Mouse (Mus musculus) kidney, postnatal 4 days (tissue): ENCODE results near the gene Cecr2.
"Not testable (repeated sequence)": the region's sequence is repeated elsewhere in the genome, so short reads cannot be mapped to it uniquely, and the experiment has no call there.

ENCODE experiments used
- DNase-seq, 2 experiments: peaks; one replicate each; pipeline ENCODE4 v3.0.0; 2021; ENCODE audit warnings: mixed read lengths in 2 of 2

Gene Cecr2

DNA sequence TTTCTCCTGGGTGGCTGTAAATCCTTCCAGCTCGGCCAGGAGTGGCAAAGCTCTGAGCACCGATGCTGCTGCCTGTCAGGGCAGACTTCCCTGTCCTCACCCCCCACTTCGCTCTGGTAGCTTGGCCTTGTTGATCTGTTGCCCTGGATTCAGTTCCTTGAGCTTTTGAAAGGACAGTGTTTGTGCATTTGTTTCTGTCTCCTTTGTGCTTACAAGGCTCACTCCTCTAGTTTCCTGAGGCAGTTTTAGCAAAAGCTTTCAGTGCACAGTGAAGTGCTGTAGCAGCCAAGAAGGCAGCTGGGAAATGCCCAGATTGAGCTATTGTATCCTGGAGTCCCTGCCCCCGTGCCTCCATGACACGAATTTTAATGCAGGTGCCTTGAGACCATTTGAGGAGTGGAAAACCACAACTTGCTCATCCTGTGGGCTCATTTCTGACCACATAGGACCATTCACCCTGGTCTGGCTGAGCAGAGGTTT is 107.0 kb downstream of the Cecr2 start, which contains the start of gene Slc25a18:
Slc25a18 (plus strand) TSS at position 430 of the 480 bp plus-strand sequence.
- DNase-seq, result no peak

GRCm38 (mm10) chr6:120773763-120774162 is 107.6 kb downstream of the Cecr2 start:
- no peak for DNase-seq

DNA sequence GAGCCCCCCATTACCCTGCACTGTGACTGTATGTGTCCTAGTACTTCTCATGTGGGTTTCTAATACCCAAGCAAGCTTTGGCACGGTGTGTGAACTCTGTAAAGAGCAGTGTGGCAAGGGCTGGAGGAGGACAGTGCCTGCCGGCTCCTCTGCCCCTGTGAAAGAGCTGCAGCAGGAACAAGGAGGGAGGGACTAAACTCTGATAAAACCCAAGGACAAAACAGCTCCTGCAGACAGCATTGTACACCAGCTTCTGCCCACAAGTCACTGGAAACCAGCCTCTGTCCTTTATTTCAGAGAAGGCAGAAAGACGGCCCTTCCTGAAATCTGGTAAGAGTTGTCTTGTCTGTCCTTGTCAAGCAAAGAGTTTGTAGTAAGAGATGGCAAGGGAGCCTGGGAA is 110.1 kb downstream of the Cecr2 start:
- DNase-seq, result no peak

DNA sequence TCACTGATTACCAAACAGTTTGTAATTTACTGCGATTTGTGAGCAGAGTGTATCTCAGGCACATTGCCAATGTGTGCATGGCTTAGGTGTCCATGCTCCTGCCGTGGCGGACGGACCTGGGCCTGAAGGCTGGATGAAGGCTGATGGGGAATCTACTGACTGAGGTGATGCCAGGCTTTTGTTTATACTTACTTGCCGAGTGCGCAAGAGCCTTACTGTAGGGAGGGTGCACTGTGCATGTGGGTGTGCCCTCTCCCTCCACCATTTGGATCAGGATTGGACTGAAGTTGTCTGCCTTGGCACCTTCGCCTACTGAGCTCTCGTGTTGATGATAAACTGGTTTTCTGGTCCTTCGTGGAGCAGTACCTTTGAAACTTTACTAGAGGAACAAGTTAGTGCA is 111.4 kb downstream of the Cecr2 start:
- DNase-seq, result no peak

DNA sequence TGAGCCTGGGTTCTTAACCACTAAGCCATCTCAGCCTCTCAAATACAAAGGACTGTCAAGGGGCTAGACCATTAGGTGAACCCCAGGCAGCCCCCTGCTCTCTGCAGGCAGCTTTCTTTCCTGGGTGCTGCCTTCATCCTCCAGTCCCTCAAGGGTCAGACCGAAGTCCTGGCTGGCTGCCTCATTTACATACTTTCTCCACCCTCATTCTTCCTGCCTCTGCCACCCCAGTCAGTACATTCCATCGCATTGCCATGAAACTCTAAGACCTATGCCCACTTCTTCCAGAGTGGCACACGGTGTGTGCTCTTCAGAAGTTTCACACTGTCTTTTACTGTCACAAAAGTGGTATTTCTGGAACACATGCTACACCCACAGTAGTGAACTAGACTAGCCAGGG is 112.1 kb downstream of the Cecr2 start:
- DNase-seq, result no peak

DNA sequence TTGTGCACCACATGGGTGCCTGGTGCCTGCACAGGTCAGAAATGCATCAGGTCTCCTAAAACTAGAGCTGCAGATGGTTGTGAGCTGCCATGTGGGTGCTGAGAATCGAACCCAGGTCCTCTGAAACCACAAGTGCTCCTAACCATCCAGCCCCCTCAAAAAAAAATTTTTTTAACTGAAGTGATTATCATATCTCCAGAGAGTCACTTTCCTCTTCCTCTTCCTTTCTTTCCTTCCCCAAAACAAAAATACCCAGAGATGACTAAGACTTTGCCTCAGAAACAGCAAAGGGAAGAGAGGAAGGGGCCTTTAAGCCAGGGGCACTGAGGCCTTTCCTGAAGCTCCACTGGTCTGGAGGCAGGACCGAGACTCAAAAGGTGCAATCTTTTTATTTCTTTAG is 116.8 kb downstream of the Cecr2 start:
- DNase-seq, result no peak

DNA sequence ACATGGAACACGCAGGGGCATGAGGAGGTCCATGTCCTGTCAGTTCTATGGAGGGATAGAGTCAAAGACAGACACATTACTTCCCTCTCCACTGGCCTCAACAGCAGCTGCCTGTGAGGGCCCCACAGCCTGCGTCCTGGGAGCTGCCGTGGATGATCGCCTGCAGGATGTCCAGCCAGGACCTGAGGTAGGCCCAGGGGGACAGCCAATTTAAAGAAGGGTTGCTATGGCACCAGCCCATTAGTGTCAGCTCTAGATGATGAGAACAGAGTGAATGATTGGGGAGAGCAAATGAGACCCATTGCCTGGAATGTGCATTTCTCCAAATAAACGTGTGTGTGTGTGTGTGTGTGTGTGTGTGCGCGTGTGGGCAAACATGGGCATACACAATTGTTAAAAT is 118.2 kb downstream of the Cecr2 start:
- no peak for DNase-seq

DNA sequence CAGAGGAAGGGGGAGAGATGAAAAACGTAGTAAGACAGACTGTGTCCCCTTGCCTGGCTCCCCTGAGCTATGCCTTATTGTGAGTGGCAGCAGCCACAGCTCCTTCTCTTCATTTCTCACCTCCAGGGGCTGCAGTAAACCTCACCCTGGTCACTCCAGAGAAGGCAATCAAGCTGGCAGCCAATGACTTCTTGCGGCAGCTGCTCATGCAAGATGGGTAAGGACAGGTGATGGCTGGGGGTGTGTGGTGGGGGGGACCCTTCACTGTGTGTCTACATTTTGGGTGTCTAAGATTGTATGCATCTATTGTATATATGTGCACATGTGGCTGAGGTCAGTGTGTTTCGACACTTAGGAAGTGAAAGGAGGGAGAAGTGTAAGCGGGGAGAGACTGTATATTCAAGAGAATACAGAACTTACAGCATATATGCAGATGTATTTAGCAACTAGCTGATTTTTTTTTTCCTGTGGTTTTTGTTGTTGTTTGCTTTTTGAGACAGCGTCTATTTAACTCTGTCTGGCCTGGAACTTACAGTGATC is 122.0 kb downstream of the Cecr2 start:
- no peak for DNase-seq

- no peak for DNase-seq
These were observed 122.7 kb downstream of the Cecr2 start for GRCm38 (mm10) chr6:120788904-120789303.

GRCm38 (mm10) chr6:120790153-120790552 is 124.0 kb downstream of the Cecr2 start:
- no peak for DNase-seq

GRCm38 (mm10) chr6:120790717-120791116 is 124.5 kb downstream of the Cecr2 start:
- peak in 1 of 2 experiments; percentile 22 for DNase-seq

DNA sequence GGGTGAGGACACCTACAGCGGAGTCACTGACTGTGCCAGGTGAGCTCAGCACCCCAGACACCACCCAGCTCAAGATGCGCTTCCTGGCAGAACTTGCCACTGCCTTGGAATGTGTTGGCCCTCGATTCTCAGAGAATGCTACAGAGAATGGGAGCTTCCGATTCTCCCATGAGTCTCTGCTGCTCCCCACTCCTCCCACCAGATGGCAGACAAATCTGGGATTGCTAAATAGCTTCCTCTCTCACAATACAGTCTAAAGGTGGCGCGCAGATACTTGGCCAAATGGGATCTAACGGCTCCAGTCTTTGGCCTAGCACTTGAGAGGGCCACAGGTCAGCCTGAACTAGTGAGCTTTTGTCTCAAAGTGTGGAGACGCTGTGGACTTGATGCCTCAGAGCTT is 126.8 kb downstream of the Cecr2 start:
- no peak for DNase-seq

DNA sequence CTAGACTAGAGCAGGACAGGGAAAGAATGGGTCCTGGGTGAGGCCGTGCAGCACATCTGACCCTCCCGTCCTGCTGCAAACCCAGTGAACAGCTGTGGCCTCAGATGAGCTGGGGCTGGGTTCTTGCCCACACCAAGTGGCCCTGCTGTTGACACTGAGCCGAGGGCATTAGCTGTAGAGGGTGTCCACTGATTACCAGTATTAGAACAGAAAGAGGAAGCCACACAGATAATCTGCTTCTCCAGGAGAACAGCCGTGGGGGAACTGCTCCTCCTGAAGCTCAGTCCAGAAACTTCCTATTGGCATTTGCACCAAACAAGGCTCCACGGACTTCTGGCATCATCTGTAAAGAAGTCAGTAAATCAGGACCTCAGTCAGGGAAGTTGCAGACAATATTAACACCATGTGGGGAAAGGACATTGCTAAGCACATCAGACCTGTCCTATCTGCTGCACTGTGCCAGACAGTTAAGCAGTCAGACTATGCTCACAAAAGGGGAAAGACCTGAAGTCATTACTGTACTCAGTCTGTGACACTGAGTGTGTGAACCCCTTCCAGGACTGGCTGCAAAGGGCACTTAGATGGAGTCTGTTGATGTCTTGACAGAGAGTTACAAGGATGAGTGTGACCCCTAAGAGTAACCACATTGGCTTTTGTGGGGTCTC is 129.4 kb downstream of the Cecr2 start:
- no peak for DNase-seq

DNA sequence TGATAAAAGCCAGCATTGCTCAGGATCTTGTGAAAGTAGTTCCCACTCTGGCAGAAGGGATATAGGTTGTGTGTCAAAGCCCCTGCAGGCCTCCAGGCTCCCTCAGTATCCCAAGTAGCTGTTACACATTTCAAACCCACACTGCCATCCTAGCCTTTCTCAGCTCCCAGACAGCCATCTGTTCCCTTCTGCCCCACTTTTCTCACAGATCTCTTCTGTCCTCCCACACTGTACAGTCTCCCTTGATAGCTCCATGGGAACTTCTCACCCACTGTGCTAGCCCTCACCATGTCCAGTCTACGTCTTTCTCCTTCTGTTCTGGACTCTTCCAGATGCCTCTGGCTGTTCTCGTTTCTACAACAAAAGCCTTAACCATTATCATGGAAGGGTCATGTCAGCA is 129.9 kb downstream of the Cecr2 start:
- DNase-seq, result no peak

GRCm38 (mm10) chr6:120798019-120798418 is 131.8 kb downstream of the Cecr2 start:
- no peak for DNase-seq

GRCm38 (mm10) chr6:120798905-120799304 is 132.7 kb downstream of the Cecr2 start:
- no peak for DNase-seq

DNA sequence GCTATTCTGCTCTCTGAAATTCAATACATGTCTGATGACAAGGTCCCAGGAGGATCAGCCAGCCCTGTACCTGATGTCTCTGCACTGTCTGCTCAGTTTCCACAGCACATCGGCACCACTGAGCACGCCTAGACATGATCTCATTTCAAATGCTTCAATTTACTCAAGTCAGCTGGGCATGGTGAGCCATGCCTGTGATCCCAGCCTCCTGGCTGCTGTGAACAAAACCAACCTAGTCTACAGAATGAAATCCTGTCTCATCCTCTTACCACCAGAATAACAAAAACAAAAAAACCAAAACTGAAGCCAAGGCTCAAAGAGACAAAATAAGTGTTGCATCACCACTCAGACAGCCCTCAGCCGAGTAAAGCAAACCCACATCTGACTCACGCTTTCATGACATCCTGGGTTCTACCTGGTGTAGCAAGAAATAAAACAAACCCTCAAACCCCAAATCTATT is 133.4 kb downstream of the Cecr2 start:
- no peak for DNase-seq

- DNase-seq, result no peak
These were observed 141.0 kb downstream of the Cecr2 start for GRCm38 (mm10) chr6:120806999-120807737.

GRCm38 (mm10) chr6:120807738-120808081 is 141.5 kb downstream of the Cecr2 start:
- no peak for DNase-seq

- DNase-seq, result not testable (repeated sequence)
These were observed 145.8 kb downstream of the Cecr2 start for GRCm38 (mm10) chr6:120811999-120812398.

DNA sequence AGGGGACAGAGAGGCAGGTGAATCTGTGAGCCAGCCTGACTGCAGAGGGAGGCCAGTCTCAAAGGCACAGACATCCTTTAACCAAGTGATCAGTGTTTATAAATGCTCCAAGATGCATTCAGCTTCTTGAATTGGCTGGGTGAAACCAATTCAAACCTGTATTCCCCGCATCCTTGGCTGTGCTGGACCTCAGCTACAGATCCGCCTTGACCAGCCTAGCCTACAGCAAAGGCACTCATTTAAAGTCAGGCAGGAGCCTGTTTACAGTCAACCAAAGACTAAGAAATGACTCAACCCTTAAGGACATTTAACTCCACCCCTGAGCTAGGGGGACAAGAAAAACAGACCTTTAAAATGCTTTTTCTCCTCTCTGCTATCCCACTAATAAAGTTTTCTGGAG is 153.1 kb downstream of the Cecr2 start:
- DNase-seq, result no peak

GRCm38 (mm10) chr6:120820144-120820543 is 154.0 kb downstream of the Cecr2 start:
- DNase-seq, result peak; percentile 11 to 35
